Mouse (Mus musculus): ENCODE data around the gene Dhrs4. TPM values are rescaled to one million over a fixed set of nuclear protein-coding genes. Genes with fewer than 3 reads are reported as not detected.

Gene Dhrs4
- polyA plus RNA-seq, 1 experiment from 2014 or later: 63.3 TPM

DNA sequence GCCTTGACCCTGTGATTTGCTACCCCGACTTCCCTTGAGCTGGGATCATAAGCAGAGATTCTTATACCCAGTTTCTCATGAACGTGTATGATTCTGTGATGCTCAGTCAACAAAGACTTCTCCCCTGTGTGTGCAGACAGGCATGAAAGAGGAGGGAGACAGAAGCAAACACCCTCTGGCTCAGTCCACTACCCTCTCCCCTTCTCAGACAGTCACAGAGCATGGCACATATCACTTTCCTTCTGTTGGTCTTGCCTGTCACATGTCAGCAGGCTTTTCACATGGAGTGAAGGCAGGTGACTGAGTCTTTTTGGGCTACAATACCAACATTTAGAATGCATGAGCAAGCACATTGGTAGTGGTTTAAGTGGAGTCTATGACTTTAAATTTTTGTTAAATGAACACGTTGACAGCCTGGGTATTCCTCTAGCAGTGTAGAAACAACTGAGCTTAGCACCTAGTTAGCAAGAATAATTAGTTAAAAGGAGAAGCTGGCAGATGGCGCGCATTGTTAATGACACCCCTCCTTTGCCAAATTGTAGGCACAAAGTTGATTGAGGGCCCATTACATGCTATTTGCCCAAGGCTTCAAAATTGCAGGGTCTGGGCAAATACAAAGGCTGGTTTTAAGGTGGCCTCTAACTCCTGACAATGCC, 6.0 kb downstream of the Dhrs4 start:
- no peak overlapping the region for H3K4me2 ChIP-seq
- no peak for ATAC-seq (ENCODE audit: insufficient number of reproducible peaks, low FRiP score)

GRCm38 (mm10) chr14:55486836-55487235, 8.3 kb downstream of the Dhrs4 start:
- no peak overlapping the region for H3K9ac ChIP-seq
- 77% methylated on average over 8 of the region's 8 CpGs for WGBS
- no peak overlapping the region for H3K27ac ChIP-seq (ENCODE audit: poor library complexity, severe bottlenecking)
- ATAC-seq (ENCODE audit: insufficient number of reproducible peaks, low FRiP score): no peak
- H3K4me1 ChIP-seq (replicated peaks): peaks cover 11% of the 10 kb centered on the region
- peaks cover 24% of the 10 kb centered on the region for H3K36me3 ChIP-seq
- H3K4me3 ChIP-seq: no peak overlapping the region
- 0 out of 2 replicates have a peak, but pooled peaks cover 3% of the 10 kb centered on the region for H3K27me3 ChIP-seq (replicated peaks)
- H3K9me3 ChIP-seq (replicated peaks): no peaks in the 10 kb centered on the region
- no peak overlapping the region for H3K4me2 ChIP-seq

More for the DNA sequence above, 6.0 kb downstream of the Dhrs4 start:
- H3K27ac ChIP-seq (ENCODE audit: poor library complexity, severe bottlenecking): no peak overlapping the region
- H3K4me1 ChIP-seq (replicated peaks): no peaks in the 10 kb centered on the region
- H3K9me3 ChIP-seq (replicated peaks): no peaks in the 10 kb centered on the region
- peaks cover 36% of the 10 kb centered on the region for H3K36me3 ChIP-seq
- H3K27me3 ChIP-seq (replicated peaks): no peaks in the 10 kb centered on the region
- WGBS: 74% methylated on average over 5 of the region's 5 CpGs
- H3K9ac ChIP-seq: no peak overlapping the region
- no peak overlapping the region for H3K4me3 ChIP-seq

- H3K9me3 ChIP-seq (replicated peaks): no peaks in the 10 kb centered on the region
- peak; percentile 77 for ATAC-seq (ENCODE audit: insufficient number of reproducible peaks, low FRiP score)
- H3K27me3 ChIP-seq (replicated peaks): 0 out of 2 replicates have a peak, but pooled peaks cover 7% of the 10 kb centered on the region
- H3K4me3 ChIP-seq: peak within 1 kb of the TSS; percentile 81
- peak within 1 kb of the TSS; percentile 76 for H3K9ac ChIP-seq
- peak within 1 kb of the TSS; percentile 18; the same call in 1 of the 2 replicates for H3K27ac ChIP-seq (ENCODE audit: poor library complexity, severe bottlenecking)
- peaks cover 17% of the 10 kb centered on the region for H3K36me3 ChIP-seq
- WGBS: under 1% methylated on average over 55 of the region's 68 CpGs
- peaks cover 13% of the 10 kb centered on the region for H3K4me1 ChIP-seq (replicated peaks)
- peak within 1 kb of the TSS; percentile 99 for H3K4me2 ChIP-seq
These were observed 12.0 kb downstream of the Dhrs4 start, which contains the start of gene Carmil3 for GRCm38 (mm10) chr14:55490361-55491201. Gene Carmil3 (plus strand): TSS chr14:55490651.

DNA sequence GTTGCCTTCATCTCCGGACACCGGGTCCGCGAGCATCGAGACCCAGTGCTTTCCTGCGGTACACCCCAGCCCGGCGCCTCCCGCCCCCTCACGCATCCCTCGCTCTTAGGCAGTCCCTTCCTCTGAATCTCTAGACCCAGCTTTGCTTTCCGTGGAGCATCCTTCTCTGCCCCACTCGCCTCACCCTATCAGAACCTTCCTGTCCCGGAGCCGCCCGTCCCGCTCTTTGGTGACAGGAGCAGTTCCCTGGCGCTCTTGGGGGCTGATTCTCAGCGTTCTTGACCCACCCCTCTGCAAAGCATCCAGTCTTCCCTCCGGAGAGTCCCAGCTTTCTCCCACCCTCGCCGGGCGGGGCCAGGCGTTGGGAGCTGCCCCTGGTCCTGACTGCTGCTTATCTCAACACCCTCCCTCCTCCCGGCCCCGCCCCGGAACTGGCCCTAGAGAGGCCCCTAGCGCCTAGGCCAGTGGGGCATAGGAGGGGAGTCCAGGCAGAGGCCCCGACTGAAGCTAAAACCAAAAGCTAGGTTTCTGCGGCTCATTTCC, 12.8 kb downstream of the Dhrs4 start:
- peaks cover 12% of the 10 kb centered on the region for H3K36me3 ChIP-seq
- H3K4me1 ChIP-seq (replicated peaks): peaks cover 20% of the 10 kb centered on the region
- peak overlapping the region; percentile 18; the same call in 1 of the 2 replicates for H3K27ac ChIP-seq (ENCODE audit: poor library complexity, severe bottlenecking)
- 0% methylated on average over 30 of the region's 30 CpGs for WGBS
- ATAC-seq (ENCODE audit: insufficient number of reproducible peaks, low FRiP score): peak; percentile 83
- peak overlapping the region; percentile 76 for H3K9ac ChIP-seq
- H3K9me3 ChIP-seq (replicated peaks): no peaks in the 10 kb centered on the region
- 0 out of 2 replicates have a peak, but pooled peaks cover 7% of the 10 kb centered on the region for H3K27me3 ChIP-seq (replicated peaks)
- peak overlapping the region; percentile 99 for H3K4me2 ChIP-seq
- peak overlapping the region; percentile 81 for H3K4me3 ChIP-seq

GRCm38 (mm10) chr14:55492103-55492502, 13.5 kb downstream of the Dhrs4 start:
- Histone ChIP-seq H3K9ac (no peak overlapping the region), H3K27me3 (replicated peaks) (0 out of 2 replicates have a peak, but pooled peaks cover 7% of the 10 kb centered on the region), H3K4me3 (no peak overlapping the region), H3K4me1 (replicated peaks) (peaks cover 28% of the 10 kb centered on the region), H3K9me3 (replicated peaks) (no peaks in the 10 kb centered on the region), H3K4me2 (peak overlapping the region; percentile 99; the same call in 1 of the 2 replicates), H3K36me3 (peaks cover 8% of the 10 kb centered on the region), H3K27ac (ENCODE audit: poor library complexity, severe bottlenecking) (no peak overlapping the region)
- WGBS: 38% methylated on average over 3 of the region's 3 CpGs
- no peak for ATAC-seq (ENCODE audit: insufficient number of reproducible peaks, low FRiP score)

DNA sequence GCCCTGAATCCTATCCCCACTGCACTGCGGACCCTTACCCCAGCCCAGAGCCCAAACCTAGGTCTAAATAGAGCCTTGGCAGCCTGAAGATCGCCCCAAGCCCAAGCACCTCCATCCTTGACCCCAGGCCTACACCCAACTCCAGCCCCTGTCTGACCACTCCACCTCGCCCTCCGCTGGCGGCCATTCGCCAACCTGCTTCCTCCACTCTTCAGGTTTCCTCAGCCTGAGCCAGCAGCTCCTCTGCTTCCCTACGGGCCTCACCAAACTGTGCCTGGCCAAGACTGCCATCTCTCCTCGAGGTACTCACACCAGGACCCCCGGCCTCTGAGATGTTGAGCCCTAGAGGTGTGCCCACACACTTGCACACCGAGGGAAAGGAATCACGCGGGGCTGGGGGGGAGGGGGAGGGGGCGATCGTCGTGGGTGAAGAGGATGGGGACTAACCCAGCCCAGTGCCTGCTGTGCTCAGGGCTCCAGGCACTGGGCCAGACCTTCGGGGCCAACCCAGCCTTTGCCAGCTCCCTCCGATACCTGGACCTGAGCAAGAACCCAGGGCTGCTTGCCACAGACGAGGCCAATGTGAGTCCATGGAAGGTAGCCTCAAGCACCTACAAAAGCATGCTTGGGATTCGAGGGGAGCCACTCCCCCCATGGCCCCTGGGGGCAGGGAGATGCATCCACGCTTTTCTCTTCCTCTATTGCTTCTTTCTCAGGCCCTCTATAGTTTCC, 17.1 kb downstream of the Dhrs4 start:
- H3K9me3 ChIP-seq (replicated peaks): no peaks in the 10 kb centered on the region
- no peak overlapping the region for H3K27ac ChIP-seq (ENCODE audit: poor library complexity, severe bottlenecking)
- no peak for ATAC-seq (ENCODE audit: insufficient number of reproducible peaks, low FRiP score)
- 69% methylated on average over 20 of the region's 20 CpGs for WGBS
- H3K36me3 ChIP-seq: no peaks in the 10 kb centered on the region
- no peak overlapping the region for H3K4me3 ChIP-seq
- H3K27me3 ChIP-seq (replicated peaks): peaks cover 13% of the 10 kb centered on the region
- no peak overlapping the region for H3K9ac ChIP-seq
- H3K4me2 ChIP-seq: no peak overlapping the region
- peaks cover 24% of the 10 kb centered on the region for H3K4me1 ChIP-seq (replicated peaks)

- WGBS: 57% methylated on average over 16 of the region's 16 CpGs
- peaks cover 23% of the 10 kb centered on the region for H3K27me3 ChIP-seq (replicated peaks)
- H3K36me3 ChIP-seq: no peaks in the 10 kb centered on the region
- H3K9me3 ChIP-seq (replicated peaks): no peaks in the 10 kb centered on the region
- H3K4me3 ChIP-seq: no peak overlapping the region
- peak overlapping the region; percentile 9 for H3K9ac ChIP-seq
- H3K4me1 ChIP-seq (replicated peaks): peaks cover 17% of the 10 kb centered on the region
- peak overlapping the region; percentile 33 for H3K4me2 ChIP-seq
- no peak overlapping the region for H3K27ac ChIP-seq (ENCODE audit: poor library complexity, severe bottlenecking)
- ATAC-seq (ENCODE audit: insufficient number of reproducible peaks, low FRiP score): 0 out of 2 replicates have a peak, but pooled peaks have one; percentile 18
These were observed 18.3 kb downstream of the Dhrs4 start for GRCm38 (mm10) chr14:55496761-55497448.

- peak overlapping the region; percentile 55; the same call in 1 of the 2 replicates for H3K9ac ChIP-seq
- no peak overlapping the region for H3K4me2 ChIP-seq
- WGBS: 29% methylated on average over 6 of the region's 6 CpGs
- H3K36me3 ChIP-seq: no peaks in the 10 kb centered on the region
- 0 out of 2 replicates have a peak, but pooled peaks have one; percentile 34 for ATAC-seq (ENCODE audit: insufficient number of reproducible peaks, low FRiP score)
- H3K27me3 ChIP-seq (replicated peaks): peaks cover 23% of the 10 kb centered on the region
- H3K4me3 ChIP-seq: no peak overlapping the region
- H3K9me3 ChIP-seq (replicated peaks): no peaks in the 10 kb centered on the region
- H3K4me1 ChIP-seq (replicated peaks): peaks cover 16% of the 10 kb centered on the region
- no peak overlapping the region for H3K27ac ChIP-seq (ENCODE audit: poor library complexity, severe bottlenecking)
These were observed 18.9 kb downstream of the Dhrs4 start for GRCm38 (mm10) chr14:55497449-55497821.

DNA sequence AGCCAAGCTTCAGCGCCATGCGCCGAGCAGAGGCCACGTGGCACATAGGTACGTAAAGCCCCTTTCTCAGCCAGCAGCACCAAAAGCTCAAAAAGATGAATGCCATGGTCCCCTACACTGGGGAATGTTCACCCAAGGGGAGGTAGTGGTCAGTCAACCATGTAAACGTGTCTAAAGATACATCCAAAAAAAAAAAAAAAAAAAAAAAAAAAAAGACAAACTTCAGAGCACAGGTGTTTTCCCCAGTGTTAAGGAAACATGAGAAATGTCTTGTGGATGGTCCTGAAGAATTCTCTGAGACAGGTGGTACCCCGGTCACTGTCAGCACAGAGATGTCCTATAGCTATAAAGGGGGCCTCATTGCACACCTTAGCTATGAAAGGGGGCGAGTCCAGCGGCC, 27.1 kb downstream of the Dhrs4 start:
- no peak for ATAC-seq (ENCODE audit: insufficient number of reproducible peaks, low FRiP score)
- Histone ChIP-seq H3K4me1 (replicated peaks) (peaks cover 6% of the 10 kb centered on the region), H3K27ac (ENCODE audit: poor library complexity, severe bottlenecking) (no peak overlapping the region), H3K4me2 (no peak overlapping the region), H3K9ac (no peak overlapping the region), H3K27me3 (replicated peaks) (peaks cover 47% of the 10 kb centered on the region), H3K36me3 (no peaks in the 10 kb centered on the region), H3K9me3 (replicated peaks) (no peaks in the 10 kb centered on the region), H3K4me3 (no peak overlapping the region)
- WGBS: 80% methylated on average over 9 of the region's 9 CpGs

- no peak overlapping the region for H3K9ac ChIP-seq
- ATAC-seq (ENCODE audit: insufficient number of reproducible peaks, low FRiP score): no peak
- peaks cover 57% of the 10 kb centered on the region for H3K27me3 ChIP-seq (replicated peaks)
- H3K4me3 ChIP-seq: no peak overlapping the region
- 52% methylated on average over 7 of the region's 7 CpGs for WGBS
- H3K36me3 ChIP-seq: no peaks in the 10 kb centered on the region
- H3K9me3 ChIP-seq (replicated peaks): no peaks in the 10 kb centered on the region
- H3K4me1 ChIP-seq (replicated peaks): peaks cover 15% of the 10 kb centered on the region
- H3K27ac ChIP-seq (ENCODE audit: poor library complexity, severe bottlenecking): no peak overlapping the region
- no peak overlapping the region for H3K4me2 ChIP-seq
These were observed 29.2 kb downstream of the Dhrs4 start for GRCm38 (mm10) chr14:55507801-55508200.

Data from heart, embryonic 12.5 days (tissue).